Mouse (Mus musculus): ENCODE measurements around the gene C730034F03Rik.

DNA sequence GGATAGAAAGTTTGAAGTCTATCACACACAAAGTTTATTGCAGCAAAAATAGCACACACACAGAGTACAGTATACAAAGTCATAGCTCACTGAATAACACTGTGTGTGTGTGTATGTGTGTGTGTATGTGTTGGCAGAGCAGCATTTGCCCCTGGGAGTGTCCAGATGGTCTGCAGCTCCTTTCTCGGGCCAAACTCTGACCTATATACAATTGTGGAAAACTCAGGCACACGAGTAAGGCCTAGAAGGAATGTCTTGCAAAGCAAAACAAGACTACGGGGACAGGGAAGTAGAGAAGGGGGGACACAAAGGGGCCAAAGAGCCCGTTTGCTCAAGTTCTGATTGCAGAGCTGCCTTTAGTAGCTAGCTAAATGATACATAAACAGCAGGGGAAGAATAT, 3.6 kb downstream of the C730034F03Rik start:
- TF ChIP-seq FLI1 (IDR thresholded peaks at IDR 0.05; ENCODE audit: low read length) (no peak), GATA1 (IDR thresholded peaks at IDR 0.05; ENCODE audit: borderline replicate concordance, low read length) (no peak)
